Mouse (Mus musculus): ENCODE measurements around the gene Zfp566.

- TF ChIP-seq POLR2A (IDR thresholded peaks at IDR 0.05; ENCODE audit: control insufficient read depth, extremely low read depth, insufficient read depth, low read length, poor library complexity) (no peak), CTCF (IDR thresholded peaks at IDR 0.05; ENCODE audit: borderline replicate concordance, control insufficient read depth, extremely low read depth, insufficient read depth, low read length, poor library complexity) (no peak)
Observed at GRCm38 (mm10) chr7:30048126-30048525, 42.2 kb downstream of the Zfp566 start.
